Mouse (Mus musculus): ENCODE results near the gene Hoxd12. TPM values are rescaled to one million over a fixed set of nuclear protein-coding genes. Genes with fewer than 3 reads are reported as not detected.

The Hoxd12 gene
- polyA plus RNA-seq, 1 experiment: not detected

DNA sequence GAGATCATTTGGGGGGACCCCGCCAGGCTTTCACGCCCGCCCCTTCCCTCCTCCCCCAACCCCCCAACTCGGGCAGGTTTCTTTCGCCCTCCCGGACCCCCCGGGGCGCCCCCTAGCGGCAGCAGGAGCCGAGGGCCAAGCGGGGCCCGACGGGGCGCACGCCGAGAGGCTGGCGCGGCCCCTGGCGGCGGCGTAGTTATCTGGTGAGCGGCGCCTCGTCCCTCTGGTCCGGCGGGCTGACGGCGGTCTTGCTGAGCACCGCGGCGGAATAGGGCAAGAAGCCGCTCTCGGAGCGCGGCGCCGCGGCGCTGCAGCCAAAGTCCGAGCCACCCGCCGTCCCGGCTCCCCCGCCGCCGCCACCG lies 19.4 kb upstream of the Hoxd12 start:
- peaks cover 9% of the 10 kb centered on the region for H3K9me3 ChIP-seq (ENCODE audit: control insufficient read depth, low read length)
- H3K4me1 ChIP-seq (ENCODE audit: control insufficient read depth): no peaks in the 10 kb centered on the region
- TF ChIP-seq TAL1 (IDR thresholded peaks at IDR 0.05; ENCODE audit: low read length) (no peak), GATA1 (IDR thresholded peaks at IDR 0.05; ENCODE audit: low read length) (no peak)
- H3K4me3 ChIP-seq (replicated peaks): no peak overlapping the region
- peaks cover 100% of the 10 kb centered on the region for H3K27me3 ChIP-seq (ENCODE audit: control insufficient read depth)
- no peaks in the 10 kb centered on the region for H3K36me3 ChIP-seq (ENCODE audit: control insufficient read depth)

- Histone ChIP-seq H3K4me3 (replicated peaks) (no peak overlapping the region), H3K27me3 (ENCODE audit: control insufficient read depth) (peaks cover 100% of the 10 kb centered on the region), H3K9me3 (ENCODE audit: control insufficient read depth, low read length) (peaks cover 11% of the 10 kb centered on the region), H3K36me3 (ENCODE audit: control insufficient read depth) (no peaks in the 10 kb centered on the region), H3K4me1 (ENCODE audit: control insufficient read depth) (no peaks in the 10 kb centered on the region)
- TF ChIP-seq TAL1 (IDR thresholded peaks at IDR 0.05; ENCODE audit: low read length): no peak
- no peak for TF ChIP-seq GATA1 (IDR thresholded peaks at IDR 0.05; ENCODE audit: low read length)
Observed at GRCm38 (mm10) chr2:74655821-74656631, 18.8 kb upstream of the Hoxd12 start.

DNA sequence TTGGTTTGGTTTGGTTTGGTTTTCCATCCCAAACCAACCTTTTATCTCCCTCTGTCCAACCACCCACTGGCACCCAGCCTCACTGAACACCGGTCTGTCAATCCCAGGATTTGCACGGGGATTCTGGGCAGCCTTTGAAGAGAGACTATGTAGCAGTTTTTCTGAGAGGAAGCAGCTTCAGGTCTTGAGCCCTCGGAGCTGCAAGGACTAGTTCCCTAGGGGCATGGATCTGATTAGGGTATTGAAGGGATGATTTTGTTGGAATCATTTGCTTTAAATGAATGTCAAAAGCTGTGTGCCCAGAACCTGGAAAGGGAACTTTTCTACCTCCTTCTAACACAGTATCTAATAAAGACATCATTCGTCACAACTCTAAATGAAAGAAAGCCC lies 18.2 kb upstream of the Hoxd12 start:
- TF ChIP-seq GATA1 (IDR thresholded peaks at IDR 0.05; ENCODE audit: low read length) (no peak), TAL1 (IDR thresholded peaks at IDR 0.05; ENCODE audit: low read length) (no peak)
- H3K4me1 ChIP-seq (ENCODE audit: control insufficient read depth): no peaks in the 10 kb centered on the region
- peaks cover 100% of the 10 kb centered on the region for H3K27me3 ChIP-seq (ENCODE audit: control insufficient read depth)
- H3K36me3 ChIP-seq (ENCODE audit: control insufficient read depth): no peaks in the 10 kb centered on the region
- peaks cover 11% of the 10 kb centered on the region for H3K9me3 ChIP-seq (ENCODE audit: control insufficient read depth, low read length)
- no peak overlapping the region for H3K4me3 ChIP-seq (replicated peaks)

- Histone ChIP-seq H3K9me3 (ENCODE audit: control insufficient read depth, low read length) (peaks cover 11% of the 10 kb centered on the region), H3K27me3 (ENCODE audit: control insufficient read depth) (peaks cover 100% of the 10 kb centered on the region), H3K4me3 (replicated peaks) (no peak overlapping the region), H3K36me3 (ENCODE audit: control insufficient read depth) (no peaks in the 10 kb centered on the region), H3K4me1 (ENCODE audit: control insufficient read depth) (no peaks in the 10 kb centered on the region)
- TF ChIP-seq GATA1 (IDR thresholded peaks at IDR 0.05; ENCODE audit: low read length) (no peak), TAL1 (IDR thresholded peaks at IDR 0.05; ENCODE audit: low read length) (no peak)
Observed at GRCm38 (mm10) chr2:74657251-74658023, 17.4 kb upstream of the Hoxd12 start.

DNA sequence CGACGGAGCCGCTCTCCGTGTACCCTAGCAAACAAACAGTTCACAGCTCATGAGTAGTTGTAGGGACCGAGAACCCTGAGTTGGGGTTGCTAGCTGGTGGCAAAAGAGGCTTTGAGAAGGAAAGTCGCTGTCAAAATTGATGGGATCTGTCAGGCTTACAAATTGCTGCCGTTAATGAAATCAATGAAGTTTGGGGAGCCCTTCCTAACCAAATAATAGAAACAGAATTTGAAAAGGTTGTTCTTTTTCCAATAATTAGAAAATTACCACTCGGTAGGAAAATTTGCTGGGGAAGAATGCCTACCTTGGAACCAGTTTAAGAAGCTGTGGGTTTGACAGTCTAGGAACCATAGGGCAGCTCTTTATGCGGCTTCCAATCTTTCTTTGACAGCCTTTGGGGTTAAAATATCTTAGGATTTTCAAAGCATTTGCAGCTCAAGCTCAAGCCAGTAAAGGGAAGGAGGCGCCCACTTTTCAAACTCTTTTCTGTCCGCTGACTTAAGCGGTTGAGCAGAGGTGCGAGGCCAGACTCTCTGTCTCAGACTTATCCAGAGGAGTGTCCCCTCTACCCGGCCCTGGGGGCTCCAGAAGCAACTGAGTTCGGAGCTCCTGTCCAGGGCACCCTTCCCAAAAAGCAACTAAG lies 16.7 kb upstream of the Hoxd12 start:
- no peak overlapping the region for H3K4me3 ChIP-seq (replicated peaks)
- no peak for TF ChIP-seq GATA1 (IDR thresholded peaks at IDR 0.05; ENCODE audit: low read length)
- TF ChIP-seq TAL1 (IDR thresholded peaks at IDR 0.05; ENCODE audit: low read length): no peak
- no peaks in the 10 kb centered on the region for H3K36me3 ChIP-seq (ENCODE audit: control insufficient read depth)
- H3K27me3 ChIP-seq (ENCODE audit: control insufficient read depth): peaks cover 100% of the 10 kb centered on the region
- no peaks in the 10 kb centered on the region for H3K4me1 ChIP-seq (ENCODE audit: control insufficient read depth)
- peaks cover 11% of the 10 kb centered on the region for H3K9me3 ChIP-seq (ENCODE audit: control insufficient read depth, low read length)

DNA sequence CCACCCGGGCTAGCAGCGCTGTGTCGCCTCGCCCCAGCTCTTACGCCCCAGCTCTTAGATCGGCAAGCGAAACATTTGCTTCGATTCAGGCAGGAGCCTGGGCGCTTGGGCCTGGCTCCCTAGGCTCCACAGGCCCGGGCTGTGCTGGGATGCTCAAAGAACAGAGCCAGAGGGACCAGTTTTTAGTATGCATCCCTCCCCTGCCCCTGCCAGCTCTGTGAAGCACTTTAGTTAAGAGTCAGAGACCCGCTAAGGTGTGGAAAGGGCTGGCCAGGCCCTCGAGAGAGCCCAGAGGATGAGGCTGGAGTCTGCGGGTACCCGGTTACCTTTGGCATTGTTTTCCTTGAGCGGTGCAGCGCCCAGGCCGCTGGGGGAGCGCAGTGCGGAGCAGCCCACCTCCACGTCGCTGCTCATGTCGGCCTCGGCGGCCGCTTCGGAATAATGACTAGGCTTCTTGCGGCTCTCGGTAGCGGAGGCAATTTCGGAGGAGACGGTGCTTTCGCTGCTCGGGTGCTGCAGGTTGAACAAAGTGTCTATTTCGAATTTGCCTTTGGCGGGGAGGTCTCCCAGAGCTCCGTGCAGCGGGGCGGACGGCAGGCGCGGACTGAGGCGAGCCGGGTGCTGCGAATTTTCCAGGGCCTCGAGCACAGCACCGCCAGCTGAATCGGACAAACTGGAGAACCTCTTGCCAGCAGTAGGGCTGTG lies 16.0 kb upstream of the Hoxd12 start:
- peaks cover 100% of the 10 kb centered on the region for H3K27me3 ChIP-seq (ENCODE audit: control insufficient read depth)
- TF ChIP-seq TAL1 (IDR thresholded peaks at IDR 0.05; ENCODE audit: low read length): no peak
- no peak for TF ChIP-seq GATA1 (IDR thresholded peaks at IDR 0.05; ENCODE audit: low read length)
- H3K36me3 ChIP-seq (ENCODE audit: control insufficient read depth): no peaks in the 10 kb centered on the region
- H3K9me3 ChIP-seq (ENCODE audit: control insufficient read depth, low read length): peaks cover 11% of the 10 kb centered on the region
- no peak overlapping the region for H3K4me3 ChIP-seq (replicated peaks)
- no peaks in the 10 kb centered on the region for H3K4me1 ChIP-seq (ENCODE audit: control insufficient read depth)

- peaks cover 100% of the 10 kb centered on the region for H3K27me3 ChIP-seq (ENCODE audit: control insufficient read depth)
Observed at GRCm38 (mm10) chr2:74659507-74660005, 15.3 kb upstream of the Hoxd12 start, which contains the start of gene Evx2. Evx2 (minus strand) TSS chr2:74659557.

More at GRCm38 (mm10) chr2:74659507-74660005, 15.3 kb upstream of the Hoxd12 start, which contains the start of gene Evx2:
- H3K9me3 ChIP-seq (ENCODE audit: control insufficient read depth, low read length): peaks cover 11% of the 10 kb centered on the region
- no peaks in the 10 kb centered on the region for H3K4me1 ChIP-seq (ENCODE audit: control insufficient read depth)
- H3K36me3 ChIP-seq (ENCODE audit: control insufficient read depth): no peaks in the 10 kb centered on the region
- no peak for TF ChIP-seq TAL1 (IDR thresholded peaks at IDR 0.05; ENCODE audit: low read length)
- TF ChIP-seq GATA1 (IDR thresholded peaks at IDR 0.05; ENCODE audit: low read length): no peak
- H3K4me3 ChIP-seq (replicated peaks): no peak within 1 kb of the TSS

Measured in erythroblast, embryonic 14.5 days (primary cell).